Mouse (Mus musculus): ENCODE measurements around the gene Gnb5.
"Not testable (repeated sequence)": the region's sequence is repeated elsewhere in the genome, so short reads cannot be mapped to it uniquely, and the experiment has no call there.

DNA sequence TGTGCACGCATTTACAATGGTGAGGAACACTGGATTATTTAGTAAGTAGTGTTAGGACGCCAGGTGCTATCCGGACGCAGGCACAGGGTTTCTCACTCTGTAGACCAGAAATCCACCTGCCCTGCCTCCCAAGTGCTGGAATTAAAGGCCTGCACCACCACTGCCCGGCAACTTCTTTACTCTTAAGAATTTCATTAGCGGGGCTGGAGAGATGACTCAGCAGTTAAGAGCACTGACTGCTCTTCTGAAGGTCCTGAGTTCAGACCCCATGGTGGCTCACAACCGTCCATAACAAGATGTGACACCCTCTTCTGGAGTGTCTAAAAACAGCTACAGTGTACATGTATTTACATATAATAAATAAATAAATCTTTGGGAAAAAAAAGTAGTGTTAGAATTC is 57.6 kb downstream of the Gnb5 start:
- TF ChIP-seq FLI1 (IDR thresholded peaks at IDR 0.05; ENCODE audit: low read length); GATA1 (IDR thresholded peaks at IDR 0.05; ENCODE audit: borderline replicate concordance, low read length): not testable (repeated sequence)

All from megakaryocyte, embryonic 14.5 days (primary cell).